Mouse (Mus musculus): Measurements from ENCODE around the gene Rtp2.

GRCm38 (mm10) chr16:23932294-23932693 lies at the start of gene Rtp2:
- TF ChIP-seq CTCF (IDR thresholded peaks at IDR 0.05; ENCODE audit: low read depth), result no peak
- TF ChIP-seq EP300 (IDR thresholded peaks at IDR 0.05; ENCODE audit: low read depth), result no peak
